Mouse (Mus musculus) liver, postnatal 0 days (tissue): ENCODE results near the gene Gm28539. TPM values are rescaled to one million over a fixed set of nuclear protein-coding genes. Genes with fewer than 3 reads are reported as not detected.
"Not testable (repeated sequence)": the region's sequence is repeated elsewhere in the genome, so short reads cannot be mapped to it uniquely, and the experiment has no call there.

Experiments used
- ATAC-seq: fragments of 200-750 bp; cut with Nextera tagmentation; 2 replicates; pipeline ENCODE4 v1.8.0; 2017; ENCODE audit warnings: mild to moderate bottlenecking, moderate library complexity
- DNase-seq: peaks from one replicate; pipeline ENCODE4 v3.0.0-alpha.2; 2016
- H3K27ac ChIP-seq: fragments of 300-500 bp; sonication (generic); 2 replicates; pipeline ENCODE4 v1.5.1; 2014; ENCODE audit warnings: antibody characterized with exemption, moderate library complexity, mild to moderate bottlenecking, low read depth
- H3K27me3 ChIP-seq: fragments of 300-500 bp; sonication (generic); 2 replicates; pipeline ENCODE4 v1.6.1; 2014; ENCODE audit warnings: low read length, control low read depth, mixed read lengths; ENCODE audit not compliant: insufficient read depth
- H3K36me3 ChIP-seq: fragments of 300-500 bp; sonication (generic); replicated peaks from 2 replicates; pipeline ENCODE4 v1.6.1; 2014; ENCODE audit warnings: mild to moderate bottlenecking, control low read depth, low read length, moderate library complexity, mixed read lengths; ENCODE audit not compliant: insufficient read depth
- H3K4me1 ChIP-seq: fragments of 300-500 bp; sonication (generic); 2 replicates; pipeline ENCODE4 v1.6.1; 2014; ENCODE audit warnings: antibody characterized with exemption, mild to moderate bottlenecking, control low read depth; ENCODE audit not compliant: insufficient read depth
- H3K4me2 ChIP-seq: fragments of 300-500 bp; sonication (generic); 2 replicates; pipeline ENCODE4 v1.6.1; 2014; ENCODE audit warnings: low read depth, mild to moderate bottlenecking, low read length, moderate library complexity, mixed read lengths
- H3K4me3 ChIP-seq: fragments of 300-500 bp; sonication (generic); 2 replicates; pipeline ENCODE4 v1.5.1; 2014; ENCODE audit warnings: low read depth, low read length
- H3K9ac ChIP-seq: fragments of 300-500 bp; sonication (generic); replicated peaks from 2 replicates; pipeline ENCODE4 v1.6.1; 2014; ENCODE audit warnings: mild to moderate bottlenecking, moderate library complexity
- H3K9me3 ChIP-seq: fragments of 300-500 bp; sonication (generic); 2 replicates; pipeline ENCODE4 v1.6.1; 2016; ENCODE audit warnings: mild to moderate bottlenecking, control low read depth, low read length, mixed read lengths
- CTCF ChIP-seq: sonication (generic); IDR thresholded peaks from 2 replicates; pipeline ENCODE4 v1.5.1; 2016; ENCODE audit warnings: antibody characterized with exemption, low read depth
- EP300 ChIP-seq: IDR thresholded peaks from 2 replicates; pipeline ENCODE4 v1.6.1; 2016; ENCODE audit warnings: antibody characterized with exemption, low read depth, mild to moderate bottlenecking
- WGBS: fragments of 180-500 bp; shearing (Covaris S2); extraction: QIAGEN DNeasy Blood & Tissue Kit; methylation state at CpG from one replicate; pipeline ENCODE4 v1.1.7; 2014; ENCODE audit not compliant: insufficient replicate concordance; 5-methylcytosine and 5-hydroxymethylcytosine counted together
- polyA plus RNA-seq: library from polyadenylated mRNA; unstranded; fragments of >200 nt; fragmentation: Nextera tagmentation; extraction: Ambion mirVana; gene quantifications from 2 replicates; pipeline ENCODE4 v1.2.1, GENCODE M21; 2015

Gm28539 gene
- polyA plus RNA-seq, 1 experiment from 2014 or later, result not detected

- Histone ChIP-seq H3K27me3 (no peaks in the 10 kb centered on the region), H3K27ac (no peak overlapping the region), H3K4me1 (no peaks in the 10 kb centered on the region), H3K9ac (no peak overlapping the region), H3K4me3 (no peak overlapping the region), H3K36me3 (peaks cover 32% of the 10 kb centered on the region), H3K4me2 (no peak overlapping the region), H3K9me3 (no peaks in the 10 kb centered on the region)
- DNase-seq (no peak), ATAC-seq (no peak)
- WGBS, result 65% methylated on average over 3 of the region's 3 CpGs
- TF ChIP-seq EP300 (no peak), CTCF (no peak)
Observed at GRCm38 (mm10) chr16:18970837-18971236, 134.5 kb downstream of the Gm28539 start.

- not testable (repeated sequence) for H3K36me3 ChIP-seq, H3K4me3 ChIP-seq, H3K27me3 ChIP-seq, H3K4me2 ChIP-seq, ATAC-seq, H3K9me3 ChIP-seq, DNase-seq, H3K27ac ChIP-seq, H3K9ac ChIP-seq, H3K4me1 ChIP-seq
- WGBS, result 83% methylated on average over 23 of the region's 23 CpGs
Observed at GRCm38 (mm10) chr16:18975665-18976064, 139.3 kb downstream of the Gm28539 start.

- no peaks in the 10 kb centered on the region for H3K27me3 ChIP-seq
- no peak overlapping the region for H3K4me3 ChIP-seq
- TF ChIP-seq EP300, result no peak
- no peak for TF ChIP-seq CTCF
- no peaks in the 10 kb centered on the region for H3K4me1 ChIP-seq
- no peak overlapping the region for H3K27ac ChIP-seq
- H3K9ac ChIP-seq, result no peak overlapping the region
- no peaks in the 10 kb centered on the region for H3K9me3 ChIP-seq
- H3K36me3 ChIP-seq, result peaks cover 1% of the 10 kb centered on the region; the same call in 1 of the 2 replicates
- no peak for DNase-seq
- 72% methylated on average over 19 of the region's 23 CpGs for WGBS
- H3K4me2 ChIP-seq, result no peak overlapping the region
- no peak for ATAC-seq
Observed at GRCm38 (mm10) chr16:18976315-18976714, 139.9 kb downstream of the Gm28539 start.

GRCm38 (mm10) chr16:18986381-18986780, 150.0 kb downstream of the Gm28539 start:
- Histone ChIP-seq H3K27ac (no peak overlapping the region), H3K27me3 (no peaks in the 10 kb centered on the region), H3K9ac (no peak overlapping the region), H3K4me1 (no peaks in the 10 kb centered on the region), H3K36me3 (no peaks in the 10 kb centered on the region), H3K4me2 (no peak overlapping the region), H3K4me3 (no peak overlapping the region), H3K9me3 (no peaks in the 10 kb centered on the region)
- 80% methylated on average over 3 of the region's 3 CpGs for WGBS
- ATAC-seq, result no peak
- no peak for TF ChIP-seq CTCF
- no peak for TF ChIP-seq EP300
- DNase-seq, result no peak

GRCm38 (mm10) chr16:18986860-18987259, 150.5 kb downstream of the Gm28539 start:
- Histone ChIP-seq H3K4me1 (no peaks in the 10 kb centered on the region), H3K4me2 (no peak overlapping the region), H3K36me3 (no peaks in the 10 kb centered on the region), H3K4me3 (no peak overlapping the region), H3K27ac (no peak overlapping the region), H3K9ac (no peak overlapping the region), H3K9me3 (no peaks in the 10 kb centered on the region), H3K27me3 (no peaks in the 10 kb centered on the region)
- WGBS, result 84% methylated on average over 5 of the region's 5 CpGs
- DNase-seq, result no peak
- TF ChIP-seq EP300, result no peak
- TF ChIP-seq CTCF, result no peak
- ATAC-seq, result no peak

GRCm38 (mm10) chr16:19002610-19003389, 166.4 kb downstream of the Gm28539 start:
- ATAC-seq (peak; percentile 25; the same call in 1 of the 2 replicates), DNase-seq (peak; percentile 34)
- H3K27ac ChIP-seq, H3K27me3 ChIP-seq, H3K9me3 ChIP-seq, H3K4me3 ChIP-seq, H3K4me2 ChIP-seq, H3K36me3 ChIP-seq, H3K4me1 ChIP-seq, H3K9ac ChIP-seq: not testable (repeated sequence)
- peak; percentile 71 for TF ChIP-seq CTCF
- WGBS, result 37% methylated on average over 2 of the region's 2 CpGs
